Comparison of ENCODE assay signal across 8 mouse cellular contexts in the genomic region with DNA sequence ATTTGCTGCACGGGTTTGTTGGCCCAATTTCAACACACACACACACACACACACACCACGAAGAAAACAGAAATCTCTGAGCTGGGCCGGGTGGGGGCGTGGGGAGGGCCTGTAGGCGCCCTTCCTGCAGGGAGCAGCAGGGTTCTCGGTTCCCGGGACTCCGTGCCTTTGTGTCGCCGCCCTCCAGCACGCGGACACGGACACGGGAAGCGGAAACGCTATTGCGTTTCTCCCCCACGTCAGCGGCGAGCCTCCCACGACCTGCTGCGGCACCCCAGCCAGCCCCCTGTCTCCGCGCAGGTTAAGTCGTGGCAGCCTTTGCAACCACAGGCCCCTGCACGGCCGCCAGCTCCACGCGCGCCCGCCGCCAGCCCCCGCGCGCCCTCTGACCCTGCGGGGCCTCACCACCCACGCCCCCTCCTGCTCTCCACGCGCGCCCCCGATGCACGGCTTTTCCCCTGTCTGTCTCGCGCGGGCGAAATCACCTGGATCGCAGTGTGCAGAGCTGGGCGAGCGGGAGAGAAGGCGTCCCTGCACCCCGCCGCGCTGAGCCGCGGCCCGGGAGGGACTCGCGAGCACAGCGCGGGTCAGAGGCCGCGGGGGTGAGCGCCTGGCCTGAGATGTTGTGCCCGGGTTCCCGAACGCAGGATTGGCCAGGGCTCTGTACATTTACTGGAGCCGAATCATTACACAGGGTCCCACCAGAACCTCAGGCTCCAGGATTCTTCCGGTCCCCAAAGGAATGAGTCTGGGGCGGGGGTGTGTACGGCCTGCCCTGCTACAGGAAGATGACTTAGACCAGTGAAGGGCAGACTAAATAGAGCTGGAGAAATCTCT. TPM values are rescaled to one million over a fixed set of nuclear protein-coding genes. Genes with fewer than 3 reads are reported as not detected.
DNase-seq lines count a peak whose midpoint lies in the region; ATAC-seq and TF ChIP-seq lines count a peak whose summit lies in the region.

Hhat (minus strand) TSS at position 729 of the 837 bp plus-strand sequence.

- DNase-seq in B cell, adult 2 months: peak; percentile 70 to 72
- DNase-seq in adrenal gland, postnatal 4 days (ENCODE audit: low spot score in 2 of 2): peak; percentile 30 to 41
- DNase-seq in spleen, postnatal 4 days (ENCODE audit: low spot score in 2 of 2): peak; percentile 52 to 78

- no peaks in the 10 kb centered on the region for H3K27me3 ChIP-seq in heart, embryonic 14.5 days (ENCODE audit: control insufficient read depth, insufficient read depth, low read length)
- no peaks in the 10 kb centered on the region for H3K27me3 ChIP-seq in kidney, embryonic 16.5 days (ENCODE audit: insufficient read depth, low read length)
- peaks cover 4% of the 10 kb centered on the region; the same call in 1 of the 2 replicates for H3K27me3 ChIP-seq in liver, embryonic 12.5 days (replicated peaks)

- H3K4me2 ChIP-seq in heart, embryonic 14.5 days (ENCODE audit: low read length): peak within 1 kb of the TSS; percentile 97
- peak within 1 kb of the TSS; percentile 99 for H3K4me2 ChIP-seq in kidney, embryonic 16.5 days (replicated peaks; ENCODE audit: low read depth, low read length)
- H3K4me2 ChIP-seq in liver, embryonic 12.5 days: peak within 1 kb of the TSS; percentile 92

- no peak for TF ChIP-seq CTCF in embryonic fibroblast, embryonic 13.5 days (IDR thresholded peaks at IDR 0.05; ENCODE audit: borderline replicate concordance, insufficient read depth, low read length)

- H3K4me1 ChIP-seq in embryonic fibroblast, embryonic 13.5 days (ENCODE audit: control insufficient read depth, insufficient read depth, low read length): peaks cover 7% of the 10 kb centered on the region
- peaks cover 6 to 8% of the 10 kb centered on the region in 2 experiments for H3K4me1 ChIP-seq in heart, embryonic 14.5 days (ENCODE audit: control insufficient read depth in 2 of 2, insufficient read depth in 2 of 2, low read length in 2 of 2)
- H3K4me1 ChIP-seq in kidney, embryonic 16.5 days (ENCODE audit: insufficient read depth, low read length): peaks cover 22% of the 10 kb centered on the region
- peaks cover 16% of the 10 kb centered on the region for H3K4me1 ChIP-seq in liver, embryonic 12.5 days

- WGBS in heart, embryonic 14.5 days: under 1% methylated on average over 67 of the region's 70 CpGs
- under 1% methylated on average over 56 of the region's 70 CpGs for whole genome bisulfite sequencing in kidney, embryonic 16.5 days
- 2% methylated on average over 70 of the region's 70 CpGs for WGBS in liver, embryonic 12.5 days (ENCODE audit: insufficient replicate concordance)

- H3K9me3 ChIP-seq in heart, embryonic 14.5 days (ENCODE audit: control insufficient read depth, low read length): no peaks in the 10 kb centered on the region
- no peaks in the 10 kb centered on the region; the same call in 1 of the 2 replicates for H3K9me3 ChIP-seq in kidney, embryonic 16.5 days (ENCODE audit: low read length)
- H3K9me3 ChIP-seq in liver, embryonic 12.5 days (replicated peaks): no peaks in the 10 kb centered on the region

- peak within 1 kb of the TSS; percentile 98 for H3K9ac ChIP-seq in heart, embryonic 14.5 days (ENCODE audit: low read length)
- peak within 1 kb of the TSS; percentile 97 for H3K9ac ChIP-seq in kidney, embryonic 16.5 days (replicated peaks; ENCODE audit: low read length)
- H3K9ac ChIP-seq in liver, embryonic 12.5 days: peak within 1 kb of the TSS; percentile 74

- TF ChIP-seq POLR2A in embryonic fibroblast, embryonic 13.5 days (IDR thresholded peaks at IDR 0.05; ENCODE audit: low read depth, low read length): peak; percentile 72

- no peaks in the 10 kb centered on the region for H3K36me3 ChIP-seq in heart, embryonic 14.5 days (ENCODE audit: control insufficient read depth, insufficient read depth, low read length)
- H3K36me3 ChIP-seq in kidney, embryonic 16.5 days (ENCODE audit: insufficient read depth, low read length): no peaks in the 10 kb centered on the region
- no peaks in the 10 kb centered on the region for H3K36me3 ChIP-seq in liver, embryonic 12.5 days

- H3K4me3 ChIP-seq in embryonic fibroblast, embryonic 13.5 days (ENCODE audit: insufficient read depth, low read length): peak within 1 kb of the TSS; percentile 33
- peak within 1 kb of the TSS; percentile 76 to 80 for H3K4me3 ChIP-seq in heart, embryonic 14.5 days (ENCODE audit: control insufficient read depth in 1 of 2, insufficient read depth in 1 of 2, low read depth in 1 of 2, low read length in 2 of 2)
- peak within 1 kb of the TSS; percentile 74 for H3K4me3 ChIP-seq in kidney, embryonic 16.5 days (ENCODE audit: low read length)
- H3K4me3 ChIP-seq in liver, embryonic 12.5 days: peak within 1 kb of the TSS; percentile 68

- ATAC-seq in heart, embryonic 14.5 days (ENCODE audit: insufficient number of reproducible peaks, insufficient read depth, low FRiP score, low read depth): peak; percentile 70
- ATAC-seq in kidney, embryonic 16.5 days (ENCODE audit: low FRiP score, low TSS enrichment): peak; percentile 81
- peak; percentile 77 for ATAC-seq in liver, embryonic 12.5 days
- ATAC-seq in monocyte, adult 5-6 weeks (replicated peaks; ENCODE audit: insufficient number of reproducible peaks, low FRiP score, low TSS enrichment, poor library complexity, severe bottlenecking): peak; percentile 83

- H3K27ac ChIP-seq in embryonic fibroblast, embryonic 13.5 days (ENCODE audit: insufficient read depth, low read length): peak within 1 kb of the TSS; percentile 89
- peak within 1 kb of the TSS; percentile 55 to 92 for H3K27ac ChIP-seq in heart, embryonic 14.5 days (replicated peaks in 1 of 2; ENCODE audit: control insufficient read depth in 1 of 2, insufficient read depth in 1 of 2, low read depth in 2 of 2, low read length in 2 of 2)
- H3K27ac ChIP-seq in kidney, embryonic 16.5 days (ENCODE audit: low read length): peak within 1 kb of the TSS; percentile 95
- peak within 1 kb of the TSS; percentile 80 for H3K27ac ChIP-seq in liver, embryonic 12.5 days

RNA-seq across cellular contexts. Expression of gene Hhat, which starts in this region (rescaled TPM):
- 10 to 100 TPM; 14.4 to 15.1 TPM for total RNA-seq in adrenal gland, postnatal 4 days (2021)
- polyA plus RNA-seq in embryonic fibroblast, embryonic 13.5 days (2011; ENCODE audit: insufficient read length, low read depth, missing spikeins): 12.6 and 15.5 TPM in 2 replicates
- 6.8 and 7.0 TPM in 2 replicates for polyA plus RNA-seq in heart, embryonic 14.5 days (2014; fragmentation: Nextera tagmentation; extraction: Ambion mirVana)
- 17.5 and 17.8 TPM in 2 replicates for polyA plus RNA-seq in kidney, embryonic 16.5 days (2015; fragmentation: Nextera tagmentation; extraction: Ambion mirVana)
- polyA plus RNA-seq in liver, embryonic 12.5 days (2016; fragmentation: Nextera tagmentation; extraction: Ambion mirVana): 2.1 TPM in 2 replicates
- 0.85 to 3.6 TPM (median 1.7 TPM) in 3 replicates for total RNA-seq in monocyte, adult 5-6 weeks (2017)

Comparison
In these comparisons a context has a peak if more than half of its experiments do, and no peak if none do; other contexts are left out.
1. Peak in every context shown above with its lines: DNase-seq, ATAC-seq, H3K4me3 ChIP-seq and H3K27ac ChIP-seq.